Mouse (Mus musculus): Measurements from ENCODE around the gene Pak2. TPM values are rescaled to one million over a fixed set of nuclear protein-coding genes. Genes with fewer than 3 reads are reported as not detected.
"Not testable (repeated sequence)": the region's sequence is repeated elsewhere in the genome, so short reads cannot be mapped to it uniquely, and the experiment has no call there.

Pak2 gene
- polyA plus RNA-seq, 1 experiment = 16.1 TPM

DNA sequence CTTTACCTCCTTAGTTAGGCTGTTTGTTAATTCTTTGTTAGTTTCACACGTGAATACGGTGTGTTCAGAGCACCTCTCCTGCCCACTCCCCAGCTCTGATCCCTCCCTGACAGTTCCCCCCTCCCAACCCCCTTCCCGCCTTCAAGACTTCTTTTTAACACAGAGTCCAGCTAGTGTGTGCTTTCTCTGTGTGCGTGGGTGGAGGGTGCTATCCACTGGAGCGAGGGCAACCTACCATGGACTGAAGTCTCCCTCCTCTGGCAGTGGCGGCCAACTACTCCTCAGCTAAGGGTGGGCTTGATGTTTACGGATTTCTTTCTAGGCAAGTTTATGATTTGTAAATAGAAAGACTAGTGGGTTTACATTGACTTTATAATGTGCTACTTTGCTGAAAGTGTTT, 29.0 kb upstream of the Pak2 start:
- peaks cover 12% of the 10 kb centered on the region for H3K36me3 ChIP-seq (ENCODE audit: control insufficient read depth, insufficient read depth, low read length)
- TF ChIP-seq CTCF (IDR thresholded peaks at IDR 0.05; ENCODE audit: extremely low read depth, insufficient read length, insufficient replicate concordance, low read depth, low read length) = no peak
- no peak for TF ChIP-seq POLR2A (IDR thresholded peaks at IDR 0.05; ENCODE audit: low read depth, low read length)
- no peak overlapping the region for H3K4me3 ChIP-seq (ENCODE audit: low read depth, low read length)
- no peaks in the 10 kb centered on the region for H3K27me3 ChIP-seq (ENCODE audit: control insufficient read depth, insufficient read depth, low read length)
- WGBS = 78% methylated on average over 7 of the region's 7 CpGs
- H3K27ac ChIP-seq (ENCODE audit: insufficient read depth, low read depth, low read length) = no peak overlapping the region
- no peaks in the 10 kb centered on the region for H3K4me1 ChIP-seq (ENCODE audit: control insufficient read depth, insufficient read depth, insufficient read length, low read length)

DNA sequence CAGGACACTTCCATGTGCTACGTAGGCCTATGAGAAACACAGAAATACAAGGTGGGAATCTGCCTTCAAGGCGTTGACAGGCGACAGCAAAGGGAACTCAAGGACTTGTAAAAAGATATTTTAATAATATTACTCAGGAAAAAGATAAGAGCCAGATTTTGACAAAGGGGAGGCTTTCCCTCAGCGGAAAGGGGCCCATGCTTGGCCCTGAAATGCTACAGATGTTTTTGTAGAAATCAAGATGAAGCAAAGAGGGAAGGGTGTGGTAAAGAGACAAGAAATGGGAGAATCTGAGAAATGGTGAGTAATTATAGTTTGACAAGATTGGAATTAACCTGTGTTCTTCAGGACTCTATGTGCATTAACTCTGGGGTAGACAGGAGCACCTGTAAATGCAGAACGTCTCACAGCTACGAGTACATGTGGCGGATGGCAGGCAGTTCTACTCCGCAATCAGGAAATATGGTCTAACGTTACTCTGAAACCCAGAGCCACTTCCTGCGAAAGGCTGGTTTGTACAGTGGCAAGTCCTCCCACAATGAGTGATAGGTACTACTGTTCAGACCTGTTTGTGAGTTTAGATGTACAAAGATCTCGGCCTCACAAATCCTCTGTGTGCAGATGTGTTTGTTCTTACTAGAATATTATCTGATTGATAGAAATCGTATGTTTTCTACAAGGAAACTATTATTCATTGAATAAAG, 28.4 kb upstream of the Pak2 start:
- Histone ChIP-seq H3K36me3 (ENCODE audit: control insufficient read depth, insufficient read depth, low read length) (peaks cover 12% of the 10 kb centered on the region), H3K4me3 (ENCODE audit: low read depth, low read length) (no peak overlapping the region), H3K27me3 (ENCODE audit: control insufficient read depth, insufficient read depth, low read length) (no peaks in the 10 kb centered on the region), H3K27ac (ENCODE audit: insufficient read depth, low read depth, low read length) (no peak overlapping the region), H3K4me1 (ENCODE audit: control insufficient read depth, insufficient read depth, insufficient read length, low read length) (no peaks in the 10 kb centered on the region)
- WGBS = 83% methylated on average over 12 of the region's 12 CpGs
- TF ChIP-seq CTCF (IDR thresholded peaks at IDR 0.05; ENCODE audit: extremely low read depth, insufficient read length, insufficient replicate concordance, low read depth, low read length) (no peak), POLR2A (IDR thresholded peaks at IDR 0.05; ENCODE audit: low read depth, low read length) (no peak)

- H3K4me1 ChIP-seq (ENCODE audit: control insufficient read depth, insufficient read depth, insufficient read length, low read length) = no peaks in the 10 kb centered on the region
- H3K27ac ChIP-seq (ENCODE audit: insufficient read depth, low read depth, low read length) = no peak overlapping the region
- TF ChIP-seq POLR2A (IDR thresholded peaks at IDR 0.05; ENCODE audit: low read depth, low read length) (no peak), CTCF (IDR thresholded peaks at IDR 0.05; ENCODE audit: extremely low read depth, insufficient read length, insufficient replicate concordance, low read depth, low read length) (peak; percentile 35; the same call in 1 of the 2 replicates)
- H3K36me3 ChIP-seq (ENCODE audit: control insufficient read depth, insufficient read depth, low read length) = peaks cover 12% of the 10 kb centered on the region
- no peaks in the 10 kb centered on the region for H3K27me3 ChIP-seq (ENCODE audit: control insufficient read depth, insufficient read depth, low read length)
- 93% methylated on average over 1 of the region's 1 CpGs for WGBS
- H3K4me3 ChIP-seq (ENCODE audit: low read depth, low read length) = no peak overlapping the region
Observed at GRCm38 (mm10) chr16:32105698-32106097, 26.6 kb upstream of the Pak2 start.

GRCm38 (mm10) chr16:32102295-32102694, 23.2 kb upstream of the Pak2 start:
- TF ChIP-seq POLR2A (IDR thresholded peaks at IDR 0.05; ENCODE audit: low read depth, low read length) (no peak), CTCF (IDR thresholded peaks at IDR 0.05; ENCODE audit: extremely low read depth, insufficient read length, insufficient replicate concordance, low read depth, low read length) (no peak)
- 60% methylated on average over 13 of the region's 13 CpGs for WGBS
- Histone ChIP-seq H3K4me1 (ENCODE audit: control insufficient read depth, insufficient read depth, insufficient read length, low read length) (no peaks in the 10 kb centered on the region; the same call in none of the 2 replicates), H3K27me3 (ENCODE audit: control insufficient read depth, insufficient read depth, low read length) (no peaks in the 10 kb centered on the region), H3K36me3 (ENCODE audit: control insufficient read depth, insufficient read depth, low read length) (peaks cover 10% of the 10 kb centered on the region), H3K27ac (ENCODE audit: insufficient read depth, low read depth, low read length) (no peak overlapping the region), H3K4me3 (ENCODE audit: low read depth, low read length) (no peak overlapping the region)

GRCm38 (mm10) chr16:32099638-32100150, 20.6 kb upstream of the Pak2 start, which contains the start of the genes Pigx and Cep19:
Gene Pigx, minus strand, starts transcription at chr16:32099740.
Gene Cep19, plus strand, starts transcription at chr16:32099800.
- peak within 1 kb of the TSS; percentile 76 for H3K27ac ChIP-seq (ENCODE audit: insufficient read depth, low read depth, low read length)

GRCm38 (mm10) chr16:32098897-32099637, 19.9 kb upstream of the Pak2 start:
- WGBS = under 1% methylated on average over 39 of the region's 39 CpGs
- no peak for TF ChIP-seq CTCF (IDR thresholded peaks at IDR 0.05; ENCODE audit: extremely low read depth, insufficient read length, insufficient replicate concordance, low read depth, low read length)
- TF ChIP-seq POLR2A (IDR thresholded peaks at IDR 0.05; ENCODE audit: low read depth, low read length) = 0 out of 2 replicates have a peak, but pooled peaks have one; percentile 1
- H3K27me3 ChIP-seq (ENCODE audit: control insufficient read depth, insufficient read depth, low read length) = no peaks in the 10 kb centered on the region
- H3K36me3 ChIP-seq (ENCODE audit: control insufficient read depth, insufficient read depth, low read length) = peaks cover 5% of the 10 kb centered on the region
- peak overlapping the region; percentile 90 for H3K4me3 ChIP-seq (ENCODE audit: low read depth, low read length)
- H3K27ac ChIP-seq (ENCODE audit: insufficient read depth, low read depth, low read length) = peak overlapping the region; percentile 76
- H3K4me1 ChIP-seq (ENCODE audit: control insufficient read depth, insufficient read depth, insufficient read length, low read length) = no peaks in the 10 kb centered on the region; the same call in none of the 2 replicates

More at GRCm38 (mm10) chr16:32099638-32100150, 20.6 kb upstream of the Pak2 start, which contains the start of the genes Pigx and Cep19:
- TF ChIP-seq POLR2A (IDR thresholded peaks at IDR 0.05; ENCODE audit: low read depth, low read length) (peak; percentile 75), CTCF (IDR thresholded peaks at IDR 0.05; ENCODE audit: extremely low read depth, insufficient read length, insufficient replicate concordance, low read depth, low read length) (no peak)
- WGBS = 0% methylated on average over 34 of the region's 34 CpGs
- peaks cover 5% of the 10 kb centered on the region for H3K36me3 ChIP-seq (ENCODE audit: control insufficient read depth, insufficient read depth, low read length)
- no peaks in the 10 kb centered on the region; the same call in none of the 2 replicates for H3K4me1 ChIP-seq (ENCODE audit: control insufficient read depth, insufficient read depth, insufficient read length, low read length)
- no peaks in the 10 kb centered on the region for H3K27me3 ChIP-seq (ENCODE audit: control insufficient read depth, insufficient read depth, low read length)
- H3K4me3 ChIP-seq (ENCODE audit: low read depth, low read length) = peak within 1 kb of the TSS; percentile 90

DNA sequence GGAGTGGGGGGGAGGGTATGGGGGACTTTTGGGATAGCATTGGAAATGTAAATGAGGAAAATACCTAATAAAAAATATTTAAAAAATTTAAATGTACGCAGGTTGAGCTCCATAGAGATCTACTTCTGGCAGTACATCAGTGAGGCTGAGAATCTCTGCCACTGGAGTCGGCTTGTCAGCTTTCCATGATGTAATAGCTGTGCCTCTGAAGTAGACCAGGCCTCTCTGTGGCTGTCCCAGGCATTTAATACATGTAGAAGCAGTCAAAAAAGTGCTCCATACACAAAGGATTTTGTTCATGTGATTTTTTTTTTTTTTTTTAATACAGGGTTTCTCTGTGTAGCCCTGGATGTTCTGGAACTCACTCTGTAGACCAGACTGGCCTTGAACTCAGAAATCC, 18.6 kb upstream of the Pak2 start:
- WGBS = 88% methylated on average over 2 of the region's 2 CpGs
- H3K27me3 ChIP-seq (ENCODE audit: control insufficient read depth, insufficient read depth, low read length); H3K4me1 ChIP-seq (ENCODE audit: control insufficient read depth, insufficient read depth, insufficient read length, low read length); H3K36me3 ChIP-seq (ENCODE audit: control insufficient read depth, insufficient read depth, low read length); H3K27ac ChIP-seq (ENCODE audit: insufficient read depth, low read depth, low read length); H3K4me3 ChIP-seq (ENCODE audit: low read depth, low read length): not testable (repeated sequence)
